Mouse (Mus musculus): ENCODE results near the gene Rapgef2.

Gene Rapgef2

DNA sequence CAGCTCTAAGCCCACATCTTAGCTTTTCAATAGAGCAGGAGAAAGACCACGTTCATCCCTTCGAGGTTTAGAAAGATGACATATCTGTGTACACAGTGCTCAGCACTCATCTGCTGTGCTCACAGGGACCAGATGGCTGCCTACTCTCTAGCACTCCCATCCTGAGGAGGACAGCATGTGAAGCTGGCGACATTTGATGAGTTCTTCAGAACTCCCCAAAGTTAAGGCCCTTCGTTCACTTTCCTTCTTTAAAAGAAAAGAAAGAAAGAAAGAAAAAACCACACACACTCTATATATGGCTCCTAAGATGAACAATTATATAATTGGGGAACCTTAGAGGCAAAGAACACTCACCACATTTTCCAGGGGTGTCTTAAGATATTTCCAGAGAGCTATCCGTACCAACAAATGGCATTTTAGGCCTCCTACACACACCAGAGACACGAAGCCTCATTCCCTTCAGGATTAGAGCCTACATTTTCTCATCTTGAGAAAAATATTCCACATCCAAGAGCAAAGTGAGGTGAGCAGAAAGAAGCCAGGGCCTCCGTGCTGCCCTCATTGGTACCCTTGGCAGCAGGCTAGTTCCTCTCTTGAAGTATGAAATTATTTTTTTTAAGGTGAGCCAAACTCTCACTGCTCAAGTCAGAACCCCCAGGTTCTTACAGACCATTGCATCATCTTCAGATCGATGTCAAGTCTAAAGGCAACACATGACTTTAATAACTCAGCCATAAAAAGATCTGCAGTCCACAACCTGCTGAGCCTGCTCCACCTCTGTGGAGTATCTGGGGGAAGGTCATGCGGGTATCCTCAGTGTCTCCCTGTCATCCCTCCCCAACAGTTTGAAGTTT is 270.5 kb downstream of the Rapgef2 start:
- no peak for DNase-seq

All from right cerebral cortex, postnatal 14 days (tissue).